Mouse (Mus musculus) natural killer cell, adult 2 months (primary cell): ENCODE data around the gene Hba-a2.
"Not testable (repeated sequence)": the region's sequence is repeated elsewhere in the genome, so short reads cannot be mapped to it uniquely, and the experiment has no call there.

Experiments
- DNase-seq, 2 experiments: peaks; one replicate each; pipeline ENCODE4 v3.0.0; 2022; ENCODE audit warnings: low spot score in 2 of 2

Gene Hba-a2

GRCm38 (mm10) chr11:32296203-32296602 is at the start of gene Hba-a2:
TSS of gene Hba-a2 (plus strand) at chr11:32296489.
- not testable (repeated sequence) for DNase-seq

- DNase-seq = no peak
Measured at GRCm38 (mm10) chr11:32247068-32247467, 49.2 kb upstream of the Hba-a2 start.

GRCm38 (mm10) chr11:32248350-32248749 is 47.9 kb upstream of the Hba-a2 start:
- no peak for DNase-seq

- DNase-seq = no peak
Measured at GRCm38 (mm10) chr11:32250880-32251763, 45.2 kb upstream of the Hba-a2 start.

- DNase-seq = no peak
Measured at GRCm38 (mm10) chr11:32253121-32253520, 43.2 kb upstream of the Hba-a2 start.

DNA sequence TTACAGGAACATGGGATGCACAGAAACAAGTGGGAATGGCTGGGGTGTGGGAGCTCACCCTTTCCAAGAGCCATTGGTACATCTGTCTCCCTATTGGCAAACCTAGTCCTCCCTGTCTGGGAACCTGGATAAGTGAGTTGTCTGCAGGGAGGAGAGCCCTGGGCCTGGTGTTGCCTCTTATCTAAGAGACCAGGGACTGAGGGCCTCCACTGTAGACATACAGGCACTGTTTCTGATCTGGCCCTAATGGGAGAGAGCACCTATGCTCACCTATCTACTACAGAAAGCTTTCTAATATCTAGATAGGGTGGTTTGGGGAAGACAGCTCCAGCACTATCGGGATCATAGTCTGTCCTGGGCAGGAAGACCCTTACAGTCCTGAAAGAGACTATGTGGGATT is 40.1 kb upstream of the Hba-a2 start:
- DNase-seq = no peak

GRCm38 (mm10) chr11:32256566-32256965 is 39.7 kb upstream of the Hba-a2 start:
- DNase-seq = no peak

DNA sequence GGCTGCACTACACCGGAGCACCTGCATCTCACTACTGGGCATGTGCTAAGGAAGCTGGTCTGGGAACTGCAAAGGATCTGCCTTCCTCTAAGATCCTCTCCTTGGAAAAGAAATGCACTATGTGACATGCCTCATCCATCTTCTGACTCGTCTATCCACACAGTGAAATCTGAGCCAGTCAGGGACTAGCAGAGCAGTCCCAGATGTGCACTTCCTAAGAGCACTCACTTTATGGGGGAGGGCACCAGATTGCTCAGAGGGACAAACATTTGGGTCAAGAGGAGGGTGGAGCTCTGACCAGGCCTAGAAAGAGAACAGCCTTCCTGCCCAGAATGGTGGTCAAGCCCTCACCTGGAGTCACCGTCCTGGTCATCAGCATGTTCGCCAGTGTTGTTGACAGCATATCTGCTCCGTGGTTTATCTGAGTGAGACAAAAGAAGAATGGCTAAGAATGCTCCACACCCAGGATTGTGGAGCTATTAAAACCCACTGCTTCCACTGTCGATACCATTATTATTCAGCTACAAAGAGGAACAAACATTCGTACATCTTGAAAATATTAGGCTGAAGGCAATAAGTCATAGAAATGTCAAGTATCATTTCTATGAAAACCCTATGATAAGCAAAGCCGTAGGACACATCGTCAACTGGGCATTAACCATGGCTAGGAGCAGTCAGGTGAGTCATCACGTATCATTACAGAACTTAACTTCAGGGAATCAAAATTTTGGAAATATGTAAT is 33.4 kb upstream of the Hba-a2 start:
- no peak for DNase-seq

GRCm38 (mm10) chr11:32265117-32265738 is 31.1 kb upstream of the Hba-a2 start:
- no peak for DNase-seq

DNA sequence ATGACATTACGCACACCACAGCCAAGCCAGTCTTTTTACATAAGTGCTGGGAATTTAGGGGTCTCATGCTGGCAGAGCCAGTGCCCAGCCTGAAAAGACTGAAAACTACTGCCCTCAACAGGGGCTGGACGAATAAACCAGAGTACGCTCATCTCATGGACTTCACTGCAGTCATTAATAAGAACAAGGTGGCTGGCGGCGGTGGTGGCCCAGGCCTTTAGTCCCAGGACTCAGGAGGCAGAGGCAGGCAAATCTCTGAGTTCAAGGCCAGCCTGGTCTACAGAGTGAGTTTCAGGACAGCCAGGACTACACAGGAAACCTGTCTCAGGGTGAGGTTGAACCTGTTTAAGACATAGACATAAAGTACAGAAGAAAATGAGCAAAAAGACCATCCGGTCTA is 30.1 kb upstream of the Hba-a2 start:
- DNase-seq = no peak

- no peak for DNase-seq
Measured at GRCm38 (mm10) chr11:32266776-32267175, 29.5 kb upstream of the Hba-a2 start.

DNA sequence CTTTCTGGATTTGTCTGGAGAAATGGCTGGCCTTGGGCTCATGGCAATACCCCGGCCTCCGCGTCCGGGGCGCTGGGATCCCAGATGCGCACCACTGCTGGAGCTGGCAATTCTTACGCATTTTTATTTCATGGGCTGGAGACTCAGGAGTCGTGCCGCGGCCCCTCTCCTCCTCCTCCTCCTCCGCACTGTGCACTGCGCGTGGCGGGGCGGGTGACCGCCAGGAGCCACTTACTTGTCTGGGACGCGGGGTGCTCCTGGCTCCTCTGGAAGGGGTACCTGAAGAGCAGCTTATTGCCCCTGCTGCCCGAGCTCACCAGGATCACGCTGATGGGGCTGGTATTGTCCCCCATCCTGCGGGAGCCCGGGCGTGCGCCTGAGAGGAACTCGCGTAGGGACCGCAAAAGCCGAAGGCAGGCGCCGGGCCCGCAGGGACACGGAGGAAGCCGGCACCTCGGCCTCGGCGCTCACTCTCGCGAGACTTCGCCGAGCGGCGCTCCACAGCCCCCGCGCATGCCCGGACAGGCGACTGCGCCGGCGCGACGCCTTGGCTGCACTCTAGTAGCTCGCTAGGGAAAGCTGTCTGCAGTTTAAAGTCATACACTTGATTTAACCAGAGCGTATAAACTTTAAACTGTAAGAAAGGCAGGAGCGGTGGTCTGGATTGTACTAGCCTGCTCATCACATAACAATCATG is 29.0 kb upstream of the Hba-a2 start, which contains the start of gene Nprl3:
Gene Nprl3 (minus strand): TSS at position 520 of the 697 bp plus-strand sequence.
- DNase-seq = peak; percentile 92 to 94

DNA sequence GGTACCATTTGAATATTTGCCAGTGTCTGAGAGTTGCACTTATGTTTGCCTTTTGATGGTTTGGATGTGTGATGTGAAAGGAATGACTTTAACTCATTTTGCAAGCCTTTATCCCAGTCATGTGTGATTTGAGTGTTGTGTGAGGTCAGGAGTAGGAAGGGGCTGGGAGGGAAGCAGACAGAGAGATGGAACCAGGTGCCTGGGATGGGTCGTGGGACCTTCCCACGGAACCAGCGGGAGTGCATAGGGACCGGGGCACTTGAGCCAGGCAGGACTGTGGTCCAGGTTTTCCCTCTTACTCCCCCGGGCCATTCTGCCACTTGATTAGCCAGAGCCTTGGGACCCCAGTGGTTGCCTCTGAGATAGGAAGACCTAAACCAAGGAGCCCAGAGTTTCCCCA is 28.3 kb upstream of the Hba-a2 start:
- DNase-seq = no peak

DNA sequence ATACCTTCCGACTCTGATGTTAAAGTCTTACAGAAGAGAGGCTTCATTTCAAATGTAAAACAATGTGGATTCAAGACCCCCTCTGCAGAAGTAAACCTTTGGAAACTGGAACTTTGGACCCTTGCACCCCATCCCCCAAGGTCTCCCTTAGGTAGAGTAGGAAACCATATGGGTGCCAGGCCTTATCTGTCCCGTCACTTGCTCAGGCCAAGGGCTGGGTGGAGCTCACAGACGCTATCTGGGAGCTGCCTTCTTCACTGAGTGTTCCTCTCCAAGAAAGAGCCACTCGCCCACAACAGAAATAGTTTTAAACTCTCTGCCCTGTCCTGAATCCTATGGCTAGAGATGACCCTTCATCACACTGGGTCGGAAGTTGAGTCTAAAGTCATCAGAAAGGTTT is 27.3 kb upstream of the Hba-a2 start:
- no peak for DNase-seq

DNA sequence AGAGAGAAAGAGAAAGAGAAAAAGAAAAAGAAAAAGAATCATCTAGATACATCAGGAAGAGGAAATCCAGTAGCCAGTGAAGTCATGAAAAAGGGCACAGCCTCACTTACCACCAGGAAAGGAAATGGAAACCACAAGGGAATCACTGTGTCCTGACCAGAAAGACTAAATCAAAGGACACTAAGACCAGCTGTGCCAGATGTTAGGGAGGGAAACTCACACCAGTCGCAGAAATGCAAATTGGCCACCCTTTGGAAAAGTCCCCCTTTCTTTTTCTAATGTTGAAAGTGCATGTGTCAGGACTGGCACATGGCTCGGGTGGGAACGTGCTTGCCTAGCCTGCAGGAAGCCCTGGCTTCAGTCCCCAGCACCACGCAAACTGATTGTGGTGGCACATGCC is 25.1 kb upstream of the Hba-a2 start:
- no peak for DNase-seq

DNA sequence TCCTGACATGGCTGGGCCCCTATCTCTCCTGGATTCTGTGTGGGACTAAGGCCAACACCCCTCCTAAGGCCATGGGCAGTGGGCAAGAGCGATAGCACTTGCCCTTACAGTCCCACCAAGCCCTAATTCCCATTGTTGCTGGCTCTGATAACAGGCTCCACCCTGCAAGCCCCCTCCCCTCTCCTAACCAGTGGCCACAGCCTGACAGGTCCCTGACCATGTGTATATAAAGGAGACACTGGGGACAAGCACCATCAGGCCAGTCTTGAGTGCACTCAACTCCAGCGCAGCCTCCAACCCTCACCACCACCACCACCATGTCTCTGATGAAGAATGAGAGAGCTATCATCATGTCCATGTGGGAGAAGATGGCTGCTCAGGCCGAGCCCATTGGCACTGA is 19.9 kb upstream of the Hba-a2 start, which contains the start of gene Hba-x:
Gene Hba-x (plus strand): TSS at position 54 of the 400 bp plus-strand sequence.
- no peak for DNase-seq

- no peak for DNase-seq
Measured at GRCm38 (mm10) chr11:32277736-32278457, 18.4 kb upstream of the Hba-a2 start.

DNA sequence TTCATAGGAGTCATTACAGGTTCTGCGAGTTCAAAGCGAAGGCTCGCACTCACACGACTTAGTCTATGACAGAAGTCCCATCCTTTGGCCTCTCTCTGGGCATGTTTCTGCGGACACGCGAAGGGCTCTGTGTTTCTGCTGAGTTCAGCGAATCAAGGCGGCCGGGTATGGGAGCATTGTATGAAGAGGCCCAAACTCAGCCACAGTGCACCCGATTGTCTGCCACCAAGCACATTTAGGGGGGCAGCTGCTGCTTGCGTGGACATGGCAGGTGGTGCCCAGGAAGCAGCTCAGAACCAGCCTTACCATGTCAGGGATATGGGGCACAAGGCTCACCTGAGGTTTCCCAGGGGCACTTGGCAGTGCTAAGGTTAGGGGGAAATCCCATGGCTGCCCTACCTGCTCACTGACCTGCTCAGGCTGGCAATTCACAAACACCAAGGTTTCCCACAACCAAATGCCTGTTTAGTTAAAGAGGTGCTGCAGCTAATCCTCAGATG is 17.8 kb upstream of the Hba-a2 start:
- no peak for DNase-seq

GRCm38 (mm10) chr11:32280646-32281045 is 15.6 kb upstream of the Hba-a2 start:
- DNase-seq = no peak

DNA sequence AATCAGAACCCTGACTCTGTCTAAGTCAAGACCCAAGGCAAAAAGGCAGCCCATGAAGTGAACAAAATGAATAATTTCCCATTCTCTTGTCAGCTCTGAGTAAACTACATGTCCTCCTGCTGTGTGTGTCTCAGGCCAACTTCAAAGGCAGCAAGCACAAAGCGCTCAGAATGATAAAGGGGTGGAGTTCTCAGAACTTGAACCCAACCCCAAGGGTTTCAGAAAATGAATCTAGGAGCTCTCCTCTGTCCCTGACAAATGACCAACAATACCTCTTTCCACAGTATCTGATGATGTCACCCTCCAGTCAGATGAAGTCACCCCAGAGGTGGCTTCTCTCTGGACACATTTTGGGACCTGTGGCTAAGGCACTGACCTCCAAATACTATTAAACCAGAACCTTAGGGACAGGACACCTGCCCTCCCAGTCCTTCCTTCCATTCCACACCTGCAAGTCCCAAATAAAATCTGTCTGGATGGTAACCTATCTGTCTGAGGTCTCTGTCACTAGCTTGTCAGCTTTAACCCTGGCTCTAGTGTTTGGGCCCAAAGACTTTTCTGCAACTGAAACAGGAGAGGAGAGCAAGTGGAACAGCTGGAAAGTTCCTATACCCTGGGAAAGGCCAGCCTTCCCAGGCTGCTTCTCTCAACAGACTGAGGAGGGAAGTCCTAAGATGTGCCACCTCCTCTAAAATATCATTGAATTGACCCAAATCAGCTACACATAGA is 14.7 kb upstream of the Hba-a2 start:
- DNase-seq = no peak
